Mouse (Mus musculus): ENCODE data around the gene Dpep1.

Gene Dpep1

GRCm38 (mm10) chr8:123247748-123248147 lies 61.7 kb downstream of the Dpep1 start:
- in situ Hi-C loops (cut with MboI, MseI), result loop anchor here (25.0 kb wide), 1 partner anchor 340 kb away; no protein-coding TSS in a partner anchor

- in situ Hi-C loops (cut with MboI, MseI), result loop anchor here (25.0 kb wide), 1 partner anchor 339 kb away; no protein-coding TSS in a partner anchor
These were observed 62.6 kb downstream of the Dpep1 start for GRCm38 (mm10) chr8:123248596-123248995.

- in situ Hi-C loops (cut with MboI, MseI), result no loop called here
These were observed 64.9 kb downstream of the Dpep1 start for GRCm38 (mm10) chr8:123250940-123251339.
